Mouse (Mus musculus): ENCODE results near the gene St7l.

DNA sequence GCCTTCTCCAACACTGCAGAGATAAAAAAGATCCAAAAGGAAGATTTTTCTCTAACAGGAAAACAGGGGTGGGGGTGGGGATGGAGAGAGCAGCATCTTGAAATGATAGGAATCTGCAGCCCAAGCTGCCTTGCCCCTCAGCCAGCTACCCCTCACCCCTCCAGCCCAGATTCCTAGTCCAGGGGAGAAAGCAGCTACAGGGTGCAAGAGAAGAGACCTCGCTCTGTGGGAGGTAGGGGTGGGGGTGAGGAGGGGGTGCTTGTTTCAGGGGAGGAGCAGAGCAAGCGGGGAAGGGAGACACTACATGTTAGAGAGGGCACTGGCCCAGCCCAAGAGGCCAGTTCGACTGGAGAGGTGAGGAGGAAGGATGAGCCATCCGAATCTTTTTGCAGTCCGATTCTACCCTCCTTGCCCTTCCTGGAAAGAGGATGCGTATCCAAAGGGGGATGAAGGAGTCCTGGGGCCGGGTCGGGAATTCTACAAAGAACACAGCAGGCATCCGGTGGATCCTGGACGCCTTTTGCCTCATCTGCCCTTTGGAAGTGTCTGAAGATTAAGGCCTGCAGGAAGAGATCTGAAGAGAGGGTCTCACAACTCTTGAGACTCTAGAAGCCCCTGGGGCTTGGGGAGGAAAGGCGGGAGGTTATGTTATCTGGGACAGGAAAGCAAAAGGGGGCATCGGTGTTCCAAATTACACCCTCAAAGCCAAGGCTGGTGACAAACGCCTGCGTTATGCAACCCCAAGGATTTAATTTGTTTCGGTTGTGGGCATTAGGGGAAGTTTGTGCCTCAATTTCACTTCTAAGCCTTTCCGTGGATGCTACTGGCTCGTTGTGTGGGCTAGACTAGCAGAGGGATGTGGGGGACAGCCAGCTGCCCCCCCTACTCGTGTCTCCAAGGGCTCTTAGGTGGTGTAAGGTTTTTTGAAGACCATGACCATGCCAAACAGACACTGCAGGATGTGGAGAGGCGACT, 96.5 kb downstream of the St7l start:
- TF ChIP-seq CTCF (IDR thresholded peaks at IDR 0.05; ENCODE audit: extremely low read depth, insufficient read depth, insufficient read length, insufficient replicate concordance) (no peak), POLR2A (IDR thresholded peaks at IDR 0.05; ENCODE audit: low read depth, low read length) (no peak)
